Mouse (Mus musculus): ENCODE results near the gene Hmg20b.

DNA sequence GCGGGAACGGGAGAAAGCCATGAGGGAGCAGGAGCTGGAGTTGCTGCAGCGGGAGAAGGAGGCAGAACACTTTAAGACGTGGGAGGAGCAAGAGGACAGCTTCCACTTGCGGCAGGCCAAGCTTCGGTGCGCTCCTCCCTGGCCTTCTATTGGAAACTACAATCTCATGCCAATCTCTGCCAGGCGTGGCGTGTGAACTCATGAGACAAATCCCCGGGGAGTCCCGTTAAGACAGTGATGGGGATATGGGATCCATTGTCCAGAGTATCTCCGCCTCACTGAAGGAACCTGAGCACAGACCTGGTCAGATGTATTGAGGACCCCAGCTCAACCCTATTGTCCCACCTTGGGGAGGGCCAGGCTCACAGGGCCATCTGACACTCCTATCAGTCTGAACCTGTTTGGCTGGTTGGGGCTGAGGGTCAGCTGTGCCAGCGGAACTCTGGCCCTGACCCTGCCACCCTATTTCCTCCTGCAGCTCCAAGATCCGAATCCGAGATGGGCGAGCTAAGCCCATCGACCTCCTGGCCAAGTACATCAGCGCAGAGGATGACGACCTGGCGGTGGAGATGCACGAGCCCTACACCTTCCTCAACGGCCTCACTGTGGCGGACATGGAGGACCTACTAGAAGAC lies 27.0 kb downstream of the Hmg20b start:
- no peak for TF ChIP-seq CTCF (IDR thresholded peaks at IDR 0.05; ENCODE audit: borderline replicate concordance, extremely low read depth, insufficient read depth, insufficient read length)
- no peak for TF ChIP-seq POLR2A (IDR thresholded peaks at IDR 0.05; ENCODE audit: borderline replicate concordance, extremely low read depth, insufficient read depth, insufficient read length, poor library complexity, severe bottlenecking)

Measured in brain, embryonic 14.5 days (tissue).